Mouse (Mus musculus): ENCODE measurements around the gene Rfc2.

DNA sequence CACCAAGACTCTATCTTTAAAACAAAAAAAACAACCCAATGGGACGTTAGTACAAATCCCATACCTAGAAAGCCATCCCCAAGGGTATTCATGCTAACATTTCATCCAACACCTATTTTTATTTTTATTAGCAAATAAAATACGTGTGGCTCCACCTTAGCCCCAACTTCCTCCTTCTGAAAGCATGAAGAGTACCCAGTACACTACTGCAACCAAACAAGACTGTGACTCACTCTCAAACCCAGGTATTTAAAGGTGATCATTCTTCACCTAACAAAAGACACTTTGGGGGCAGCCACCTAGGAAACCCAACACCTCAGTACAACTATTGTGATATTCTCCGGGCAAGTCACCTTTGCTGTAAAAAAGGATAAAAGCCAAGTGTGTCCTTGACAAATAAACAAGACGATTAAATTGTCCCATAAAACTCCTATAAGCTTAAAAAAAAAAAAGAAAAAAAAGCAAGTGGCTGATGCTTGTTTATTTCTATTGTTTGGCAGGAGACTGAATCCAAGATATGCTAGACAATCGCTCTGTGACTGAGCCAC lies 56.7 kb downstream of the Rfc2 start:
- no peak for TF ChIP-seq CTCF (conservative IDR thresholded peaks at IDR 0.05; ENCODE audit: low read length)
- TF ChIP-seq NANOG (IDR thresholded peaks at IDR 0.05; ENCODE audit: borderline replicate concordance, low read length), result no peak
- no peak for TF ChIP-seq POU5F1 (IDR thresholded peaks at IDR 0.05; ENCODE audit: borderline replicate concordance, low read length)

Measured in E14TG2a.4 (cell line).